21 mouse cellular contexts compared by ENCODE assay signal in genomic region chr9:48388451-48388850, GRCm38 (mm10).
"Had no signal": no experiment of that assay in that cellular context is flagged by ENCODE, and none has a peak within 500 bp of the region (broad histone marks: within the 10 kb centered on the region; RNA-seq: fewer than 3 reads in every experiment).

No protein-coding gene starts in this region.

- H3K9ac ChIP-seq: kidney, embryonic 15.5 days; limb, embryonic 13.5 days; liver, embryonic 14.5 days; liver, postnatal 0 days; lung, embryonic 14.5 days; midbrain, embryonic 13.5 days; stomach, embryonic 15.5 days had no signal

- H3K27me3 ChIP-seq: kidney, embryonic 15.5 days; limb, embryonic 13.5 days; megakaryocyte, embryonic 14.5 days; midbrain, embryonic 13.5 days; stomach, embryonic 15.5 days had no signal

- H3K4me2 ChIP-seq: kidney, embryonic 15.5 days; limb, embryonic 13.5 days; lung, embryonic 14.5 days; midbrain, embryonic 13.5 days; stomach, embryonic 15.5 days had no signal

- H3K9me3 ChIP-seq: kidney, embryonic 15.5 days; limb, embryonic 10.5 days; limb, embryonic 13.5 days; megakaryocyte, embryonic 14.5 days; midbrain, embryonic 10.5 days; midbrain, embryonic 13.5 days; stomach, embryonic 15.5 days had no signal

- H3K36me3 ChIP-seq: kidney, embryonic 15.5 days; limb, embryonic 10.5 days; limb, embryonic 13.5 days; midbrain, embryonic 10.5 days; midbrain, embryonic 13.5 days; stomach, embryonic 15.5 days had no signal

- DNase-seq: kidney, adult 11 months; kidney, adult 8-10 months; kidney, postnatal 10 days; kidney, postnatal 36 days; liver; liver, postnatal 0 days; lung, embryonic 14.5 days; lung, postnatal 10 days; lung, postnatal 4 days; right cerebral cortex, postnatal 25 days; spleen, adult 18-20 months; thymus, postnatal 25 days had no signal

- H3K27ac ChIP-seq: kidney, embryonic 15.5 days; limb, embryonic 10.5 days; limb, embryonic 13.5 days; liver, embryonic 14.5 days; midbrain, embryonic 10.5 days; midbrain, embryonic 13.5 days; stomach, embryonic 15.5 days had no signal

- H3K4me3 ChIP-seq: kidney, embryonic 15.5 days; limb, embryonic 10.5 days; limb, embryonic 13.5 days; megakaryocyte, embryonic 14.5 days; midbrain, embryonic 10.5 days; midbrain, embryonic 13.5 days; stomach, embryonic 15.5 days had no signal

- ATAC-seq: liver, postnatal 0 days; midbrain, embryonic 13.5 days; midbrain, embryonic 16.5 days had no signal

- H3K4me1 ChIP-seq: kidney, embryonic 15.5 days; megakaryocyte, embryonic 14.5 days; midbrain, embryonic 13.5 days; stomach, embryonic 15.5 days had no signal
